Mouse (Mus musculus) T-helper 2 cell (primary cell): Measurements from ENCODE around the gene Atxn7.
"Not testable (repeated sequence)": the region's sequence is repeated elsewhere in the genome, so short reads cannot be mapped to it uniquely, and the experiment has no call there.

Experiments
- in situ Hi-C: fragments of 300-600 bp; cut with MboI, MseI; formaldehyde crosslinking; loops from one replicate; pipeline ENCODE4 v1.15.1; 2025; ENCODE audit warnings: high pct_unique_total_duplicates

Atxn7 gene

GRCm38 (mm10) chr14:13961401-13962112, at the start of gene Atxn7, which contains the start of gene Thoc7:
Gene Atxn7, plus strand, starts transcription at chr14:13961440.
Gene Thoc7, minus strand, starts transcription at chr14:13961852.
- in situ Hi-C loops, result no loop called here

- in situ Hi-C loops, result loop anchor here (5.0 kb wide), 1 partner anchor 557 kb away; no protein-coding TSS in a partner anchor
These were observed 46.7 kb upstream of the Atxn7 start, which contains the start of gene Gm281 for GRCm38 (mm10) chr14:13914387-13915082. Gene Gm281, minus strand, starts transcription at chr14:13914478.

GRCm38 (mm10) chr14:13915207-13915606, 46.0 kb upstream of the Atxn7 start:
- in situ Hi-C loops, result loop anchor here (5.0 kb wide), 1 partner anchor 558 kb away; no protein-coding TSS in a partner anchor

GRCm38 (mm10) chr14:13917208-13917607, 44.0 kb upstream of the Atxn7 start:
- in situ Hi-C loops, result loop anchor here (5.0 kb wide), 1 partner anchor 560 kb away; no protein-coding TSS in a partner anchor

GRCm38 (mm10) chr14:13917630-13918029, 43.6 kb upstream of the Atxn7 start:
- in situ Hi-C loops, result loop anchor here (5.0 kb wide), 1 partner anchor 560 kb away; no protein-coding TSS in a partner anchor

GRCm38 (mm10) chr14:13933290-13934051, 27.8 kb upstream of the Atxn7 start:
- in situ Hi-C loops, result no loop called here

- in situ Hi-C loops, result no loop called here
These were observed 27.2 kb upstream of the Atxn7 start for GRCm38 (mm10) chr14:13934052-13934371.

GRCm38 (mm10) chr14:13944686-13945085, 16.6 kb upstream of the Atxn7 start:
- in situ Hi-C loops, result no loop called here

GRCm38 (mm10) chr14:13948345-13948744, 12.9 kb upstream of the Atxn7 start:
- in situ Hi-C loops, result no loop called here

GRCm38 (mm10) chr14:13950401-13950800, 10.8 kb upstream of the Atxn7 start:
- in situ Hi-C loops, result no loop called here

- in situ Hi-C loops, result not testable (repeated sequence)
These were observed 9.1 kb upstream of the Atxn7 start for GRCm38 (mm10) chr14:13952151-13952550.

GRCm38 (mm10) chr14:13960079-13960478, 1.2 kb upstream of the Atxn7 start:
- in situ Hi-C loops, result no loop called here

GRCm38 (mm10) chr14:13960482-13961325, 536 bp upstream of the Atxn7 start:
- in situ Hi-C loops, result no loop called here

- in situ Hi-C loops, result no loop called here
These were observed 1.2 kb downstream of the Atxn7 start for GRCm38 (mm10) chr14:13962476-13962875.

- in situ Hi-C loops, result no loop called here
These were observed 2.3 kb downstream of the Atxn7 start for GRCm38 (mm10) chr14:13963527-13963926.

GRCm38 (mm10) chr14:13967607-13968006, 6.4 kb downstream of the Atxn7 start:
- in situ Hi-C loops, result no loop called here

GRCm38 (mm10) chr14:13968476-13968875, 7.2 kb downstream of the Atxn7 start:
- in situ Hi-C loops, result no loop called here

GRCm38 (mm10) chr14:13970513-13970912, 9.3 kb downstream of the Atxn7 start:
- in situ Hi-C loops, result no loop called here

- in situ Hi-C loops, result no loop called here
These were observed 10.5 kb downstream of the Atxn7 start for GRCm38 (mm10) chr14:13971644-13972234.

- in situ Hi-C loops, result no loop called here
These were observed 16.3 kb downstream of the Atxn7 start for GRCm38 (mm10) chr14:13977498-13977897.

- in situ Hi-C loops, result no loop called here
These were observed 20.0 kb downstream of the Atxn7 start for GRCm38 (mm10) chr14:13981286-13981685.
